Mouse (Mus musculus) stomach, postnatal 0 days (tissue): ENCODE data around the gene Tnfrsf17. TPM values are rescaled to one million over a fixed set of nuclear protein-coding genes. Genes with fewer than 3 reads are reported as not detected.

Experiments
- ATAC-seq: fragments of 200-750 bp; cut with Nextera tagmentation; 2 replicates; pipeline ENCODE4 v1.8.0; 2017; ENCODE audit not compliant: low FRiP score, low TSS enrichment
- DNase-seq: peaks from one replicate; pipeline ENCODE4 v3.0.0-alpha.2; 2016; ENCODE audit warnings: low spot score
- H3K27ac ChIP-seq: fragments of 300-500 bp; sonication (generic); replicated peaks from 2 replicates; pipeline ENCODE4 v1.5.1; 2014; ENCODE audit warnings: mild to moderate bottlenecking, control low read depth
- H3K27me3 ChIP-seq: fragments of 300-500 bp; sonication (generic); 2 replicates; pipeline ENCODE4 v1.6.1; 2014; ENCODE audit warnings: low read length; ENCODE audit not compliant: control insufficient read depth, insufficient read depth
- H3K36me3 ChIP-seq: fragments of 300-500 bp; sonication (generic); 2 replicates; pipeline ENCODE4 v1.6.1; 2014; ENCODE audit warnings: low read length, mixed read lengths; ENCODE audit not compliant: control insufficient read depth, insufficient read depth
- H3K4me1 ChIP-seq: fragments of 300-500 bp; sonication (generic); replicated peaks from 2 replicates; pipeline ENCODE4 v1.6.1; 2014; ENCODE audit warnings: antibody characterized with exemption; ENCODE audit not compliant: control insufficient read depth, insufficient read depth
- H3K4me2 ChIP-seq: fragments of 300-500 bp; sonication (generic); replicated peaks from 2 replicates; pipeline ENCODE4 v1.6.1; 2014; ENCODE audit warnings: low read depth, mild to moderate bottlenecking, control low read depth, moderate library complexity
- H3K4me3 ChIP-seq: fragments of 300-500 bp; sonication (generic); 2 replicates; pipeline ENCODE4 v1.5.1; 2014; ENCODE audit warnings: low read depth, low read length, control low read depth
- H3K9ac ChIP-seq: fragments of 300-500 bp; sonication (generic); 2 replicates; pipeline ENCODE4 v1.6.1; 2014; ENCODE audit warnings: mild to moderate bottlenecking, low read length, control low read depth, mixed read lengths
- H3K9me3 ChIP-seq: fragments of 300-500 bp; sonication (generic); 2 replicates; pipeline ENCODE4 v1.6.1; 2016; ENCODE audit warnings: low read length; ENCODE audit not compliant: control insufficient read depth
- CTCF ChIP-seq: IDR thresholded peaks from 2 replicates; pipeline ENCODE4 v1.5.1; 2016; ENCODE audit warnings: antibody characterized with exemption, low read depth, mild to moderate bottlenecking, moderate library complexity
- EP300 ChIP-seq: optimal IDR thresholded peaks from 2 replicates; pipeline ENCODE3; 2016; ENCODE audit warnings: antibody characterized with exemption
- WGBS: fragments of 180-500 bp; shearing (Covaris S2); extraction: QIAGEN DNeasy Blood & Tissue Kit; methylation state at CpG from one replicate; pipeline ENCODE4 v1.1.7; 2014; 5-methylcytosine and 5-hydroxymethylcytosine counted together
- polyA plus RNA-seq: library from polyadenylated mRNA; unstranded; fragments of >200 nt; fragmentation: Nextera tagmentation; extraction: Ambion mirVana; gene quantifications from 2 replicates; pipeline ENCODE4 v1.2.1, GENCODE M21; 2015

Tnfrsf17 gene
- polyA plus RNA-seq: 0.12 TPM in 1 of 2 replicates, not detected in the other

DNA sequence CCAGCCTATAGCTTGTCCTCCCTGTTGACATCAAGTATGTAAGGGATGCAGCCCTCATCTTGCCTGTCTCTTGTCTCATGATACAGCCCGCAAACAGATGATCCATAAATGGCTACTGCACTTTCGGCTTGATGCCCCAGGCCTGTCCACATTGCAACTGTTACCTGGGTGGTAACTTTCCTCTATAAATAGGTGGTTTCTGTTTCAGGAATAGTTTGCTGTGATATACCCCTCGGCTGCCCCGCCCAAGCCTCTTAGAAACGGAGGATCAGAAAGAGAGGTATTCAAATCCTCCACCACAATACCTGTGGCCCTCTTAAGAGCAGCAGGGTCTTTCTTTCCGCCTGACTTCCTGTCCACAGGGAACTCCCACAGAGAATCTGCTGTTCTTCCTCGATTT is at the start of gene Tnfrsf17:
Tnfrsf17 (plus strand) TSS at position 301 of the 400 bp plus-strand sequence.
- H3K4me2 ChIP-seq: no peak within 1 kb of the TSS
- ATAC-seq: no peak
- TF ChIP-seq CTCF (no peak), EP300 (no peak)
- 75% methylated on average over 7 of the region's 7 CpGs for WGBS
- H3K4me1 ChIP-seq: no peaks in the 10 kb centered on the region
- no peak within 1 kb of the TSS for H3K4me3 ChIP-seq
- no peaks in the 10 kb centered on the region for H3K36me3 ChIP-seq
- no peaks in the 10 kb centered on the region for H3K27me3 ChIP-seq
- no peak within 1 kb of the TSS for H3K9ac ChIP-seq
- DNase-seq: no peak
- H3K27ac ChIP-seq: no peak within 1 kb of the TSS
- H3K9me3 ChIP-seq: no peaks in the 10 kb centered on the region

DNA sequence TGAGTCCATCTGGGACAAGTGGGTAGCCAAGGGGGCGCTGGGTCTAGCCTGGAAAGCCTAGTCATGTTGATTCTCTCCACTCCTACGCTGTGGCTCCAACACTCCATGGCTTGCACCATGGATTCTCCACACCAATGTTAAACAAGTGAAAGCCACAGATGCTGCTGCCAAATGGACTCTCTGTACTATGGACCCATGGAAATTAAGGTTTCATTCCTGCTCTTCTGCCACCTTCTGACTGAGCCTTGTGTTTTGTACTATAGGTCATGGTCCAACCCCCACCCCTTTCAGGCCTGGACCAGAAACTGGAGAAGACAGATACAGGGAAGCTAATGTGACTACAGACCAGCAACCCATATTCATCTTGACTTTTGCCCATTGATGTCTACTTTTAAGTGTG is 47.1 kb upstream of the Tnfrsf17 start:
- no peak for TF ChIP-seq EP300
- no peak for TF ChIP-seq CTCF
- Histone ChIP-seq H3K9ac (no peak overlapping the region), H3K4me2 (no peak overlapping the region), H3K27me3 (no peaks in the 10 kb centered on the region), H3K36me3 (no peaks in the 10 kb centered on the region), H3K27ac (no peak overlapping the region), H3K4me1 (no peaks in the 10 kb centered on the region), H3K9me3 (no peaks in the 10 kb centered on the region), H3K4me3 (no peak overlapping the region)
- 90% methylated on average over 2 of the region's 2 CpGs for WGBS
- ATAC-seq: no peak
- DNase-seq: no peak

DNA sequence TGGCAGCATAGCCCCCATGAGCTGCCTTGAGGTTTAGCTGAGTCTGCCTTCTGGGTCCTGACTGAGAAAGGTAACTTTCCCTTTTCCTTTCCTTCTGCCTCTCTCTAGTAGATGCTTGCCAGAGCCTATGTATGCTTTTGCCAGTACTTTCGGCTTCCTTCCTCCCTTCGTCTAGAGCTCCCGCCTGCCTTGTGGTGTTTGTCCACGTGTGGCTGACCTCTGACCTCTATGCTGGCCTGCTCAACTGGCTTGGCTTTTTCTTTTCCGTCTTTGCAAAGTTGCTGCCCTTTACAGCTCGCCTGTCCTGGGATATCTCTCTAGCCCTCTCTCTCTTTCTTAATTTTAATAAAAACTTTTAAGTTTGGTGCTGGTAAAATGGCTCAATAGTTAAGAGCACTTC is 43.8 kb upstream of the Tnfrsf17 start:
- H3K4me2 ChIP-seq: no peak overlapping the region
- ATAC-seq (0 out of 2 replicates have a peak, but pooled peaks have one; percentile 64), DNase-seq (peak; percentile 34)
- no peaks in the 10 kb centered on the region for H3K27me3 ChIP-seq
- 30% methylated on average over 6 of the region's 6 CpGs for WGBS
- TF ChIP-seq EP300 (no peak), CTCF (no peak)
- H3K9ac ChIP-seq: no peak overlapping the region
- H3K4me3 ChIP-seq: no peak overlapping the region
- no peaks in the 10 kb centered on the region for H3K9me3 ChIP-seq
- H3K36me3 ChIP-seq: no peaks in the 10 kb centered on the region
- H3K27ac ChIP-seq: no peak overlapping the region
- no peaks in the 10 kb centered on the region for H3K4me1 ChIP-seq

DNA sequence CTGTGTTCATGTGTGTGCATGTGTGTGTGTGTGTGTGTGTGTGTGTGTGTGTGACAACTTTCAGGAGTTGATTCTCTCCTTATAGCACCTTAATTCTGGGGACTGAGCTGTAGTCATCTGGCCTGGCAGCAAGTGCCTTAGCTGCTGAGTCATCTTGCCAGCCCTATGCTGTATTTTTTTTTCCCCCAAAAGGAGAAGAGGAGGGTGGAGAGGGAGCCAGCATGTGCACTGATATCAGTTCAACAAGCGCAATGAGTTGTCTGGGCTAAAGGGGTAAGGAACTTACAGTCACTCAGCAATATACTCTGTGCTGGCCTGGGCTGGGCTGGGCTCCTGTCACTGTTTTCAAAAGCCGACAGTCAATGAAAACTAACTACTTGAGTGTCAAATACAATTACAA is 43.0 kb upstream of the Tnfrsf17 start:
- H3K4me3 ChIP-seq: no peak overlapping the region
- ATAC-seq (no peak), DNase-seq (no peak)
- H3K36me3 ChIP-seq: no peaks in the 10 kb centered on the region
- TF ChIP-seq EP300 (no peak), CTCF (no peak)
- WGBS: 70% methylated on average over 2 of the region's 2 CpGs
- no peaks in the 10 kb centered on the region for H3K4me1 ChIP-seq
- H3K27me3 ChIP-seq: no peaks in the 10 kb centered on the region
- H3K9ac ChIP-seq: no peak overlapping the region
- H3K9me3 ChIP-seq: no peaks in the 10 kb centered on the region
- H3K4me2 ChIP-seq: no peak overlapping the region
- H3K27ac ChIP-seq: no peak overlapping the region

DNA sequence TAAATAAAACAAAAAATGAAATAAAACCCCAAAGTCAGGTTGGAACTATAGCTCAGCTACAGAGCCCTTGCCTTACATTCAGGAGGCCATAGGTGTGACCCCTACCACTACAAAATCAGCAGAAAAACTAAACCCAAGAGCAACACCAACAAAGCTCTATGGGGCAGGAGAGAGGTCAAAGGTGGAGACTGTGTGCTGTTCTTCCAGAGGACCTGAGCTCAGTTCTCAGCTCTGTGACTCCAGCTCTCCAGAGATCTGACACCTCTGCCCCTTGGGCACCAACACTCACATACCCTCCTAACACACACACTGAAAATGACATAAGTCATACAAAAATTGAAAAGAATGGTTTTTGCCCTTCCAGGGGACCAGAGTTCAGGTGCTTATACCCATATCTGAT is 42.5 kb upstream of the Tnfrsf17 start:
- Histone ChIP-seq H3K4me3 (no peak overlapping the region), H3K36me3 (no peaks in the 10 kb centered on the region), H3K4me2 (no peak overlapping the region), H3K4me1 (no peaks in the 10 kb centered on the region), H3K9me3 (no peaks in the 10 kb centered on the region), H3K27ac (no peak overlapping the region), H3K9ac (no peak overlapping the region), H3K27me3 (no peaks in the 10 kb centered on the region)
- ATAC-seq: no peak
- DNase-seq: no peak
- no peak for TF ChIP-seq EP300
- TF ChIP-seq CTCF: no peak

DNA sequence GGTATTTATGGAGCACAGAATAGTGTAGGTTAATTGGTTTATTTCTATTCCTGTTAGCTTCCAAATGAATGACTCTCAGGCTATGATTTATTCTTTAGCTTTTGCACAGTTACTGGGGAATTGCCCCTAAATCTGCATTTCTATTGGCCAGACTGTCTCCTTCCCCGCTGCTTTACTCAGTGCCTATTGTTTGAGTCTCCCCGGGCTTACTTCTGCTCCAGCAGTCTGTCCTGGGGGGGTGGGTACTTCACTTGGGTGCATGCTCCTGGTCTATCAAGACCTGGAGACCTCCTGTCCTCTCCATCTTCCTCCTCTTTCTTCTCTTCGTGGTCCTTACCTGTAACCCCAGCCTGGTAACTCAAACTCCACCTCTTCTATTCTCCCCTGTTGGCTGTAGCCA is 36.7 kb upstream of the Tnfrsf17 start:
- ATAC-seq (no peak), DNase-seq (no peak)
- H3K36me3 ChIP-seq: no peaks in the 10 kb centered on the region
- H3K27ac ChIP-seq: no peak overlapping the region
- no peaks in the 10 kb centered on the region for H3K4me1 ChIP-seq
- H3K4me3 ChIP-seq: no peak overlapping the region
- no peak overlapping the region for H3K4me2 ChIP-seq
- no peaks in the 10 kb centered on the region for H3K27me3 ChIP-seq
- no peaks in the 10 kb centered on the region for H3K9me3 ChIP-seq
- H3K9ac ChIP-seq: no peak overlapping the region
- TF ChIP-seq EP300 (no peak), CTCF (no peak)
- WGBS: 56% methylated on average over 3 of the region's 3 CpGs
